ENCODE assay signal across 24 mouse cellular contexts in the genomic region with DNA sequence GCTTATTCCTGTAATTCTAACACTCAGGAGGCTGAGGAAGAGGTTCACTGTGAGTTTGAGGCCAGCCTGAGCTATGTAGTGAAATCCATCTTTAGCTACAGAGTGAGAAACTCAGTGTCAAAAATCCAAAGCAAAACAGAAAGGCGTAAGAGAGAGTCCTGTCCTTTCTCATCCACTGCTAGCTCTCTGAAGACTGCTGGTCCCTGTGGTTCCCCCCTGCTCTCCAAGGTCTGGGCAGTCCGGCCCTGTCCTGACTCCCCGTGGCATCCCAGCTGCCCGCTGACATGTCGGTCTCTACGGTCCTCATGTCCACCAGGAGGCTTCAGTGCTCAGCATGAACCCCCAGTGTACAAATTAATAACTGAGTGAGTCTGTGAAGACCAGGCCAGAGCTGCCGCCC. TPM values are rescaled to one million over a fixed set of nuclear protein-coding genes. Genes with fewer than 3 reads are reported as not detected.
DNase-seq lines count a peak whose midpoint lies in the region; ATAC-seq and TF ChIP-seq lines count a peak whose summit lies in the region.
"Had no signal": no experiment of that assay in that cellular context is flagged by ENCODE, and none has a peak within 500 bp of the region (broad histone marks: within the 10 kb centered on the region; RNA-seq: fewer than 3 reads in every experiment).

No protein-coding gene starts in this region.

- peak; percentile 72 for DNase-seq in heart, adult 11 months
- no peak for DNase-seq in kidney, postnatal 0 days (ENCODE audit: low spot score)
- no peak for DNase-seq in kidney, adult 9 months
- DNase-seq in left cerebral cortex, adult 9 months (ENCODE audit: low spot score in 2 of 2): no peak
- no peak for DNase-seq in embryo, embryonic 10.5 days (ENCODE audit: low spot score)
- DNase-seq: adrenal gland, adult 8-10 months; adrenal gland, postnatal 14 days; adrenal gland, postnatal 36 days; cerebellum, adult 11 months; cerebellum, adult 18-20 months; cerebellum, adult 8-10 months; cerebellum, adult 9-11 months; cerebellum, postnatal 14 days; cerebellum, postnatal 36 days; forebrain, postnatal 0 days had no signal

- H3K27me3 ChIP-seq in heart, embryonic 12.5 days (replicated peaks): no peaks in the 10 kb centered on the region
- H3K27me3 ChIP-seq in kidney, postnatal 0 days (ENCODE audit: insufficient read depth, low read length): no peaks in the 10 kb centered on the region
- H3K27me3 ChIP-seq: embryonic facial prominence, embryonic 12.5 days; forebrain, embryonic 13.5 days; forebrain, embryonic 15.5 days; Patski had no signal

- peaks cover 40% of the 10 kb centered on the region for H3K36me3 ChIP-seq in heart, embryonic 12.5 days
- peaks cover 17% of the 10 kb centered on the region for H3K36me3 ChIP-seq in kidney, postnatal 0 days (ENCODE audit: insufficient read depth, low read length)

- WGBS in heart, embryonic 12.5 days: 84% methylated on average over 7 of the region's 7 CpGs
- WGBS in kidney, postnatal 0 days: 86% methylated on average over 7 of the region's 7 CpGs

- TF ChIP-seq CTCF in kidney, postnatal 0 days (IDR thresholded peaks at IDR 0.05; ENCODE audit: low read depth): 0 out of 2 replicates have a peak, but pooled peaks have one; percentile 2

- peaks cover 15% of the 10 kb centered on the region for H3K4me1 ChIP-seq in heart, embryonic 12.5 days (replicated peaks)
- H3K4me1 ChIP-seq in kidney, postnatal 0 days (replicated peaks; ENCODE audit: insufficient read depth, low read length): no peaks in the 10 kb centered on the region
- peaks cover 11% of the 10 kb centered on the region; the same call in 1 of the 2 replicates for H3K4me1 ChIP-seq in brown adipose tissue, adult 24 weeks (ENCODE audit: control insufficient read depth, insufficient read depth, insufficient read length, low read length)
- H3K4me1 ChIP-seq: embryonic facial prominence, embryonic 12.5 days; forebrain, embryonic 13.5 days; forebrain, embryonic 15.5 days had no signal

- H3K9me3 ChIP-seq in heart, embryonic 12.5 days (replicated peaks): no peaks in the 10 kb centered on the region
- no peaks in the 10 kb centered on the region for H3K9me3 ChIP-seq in kidney, postnatal 0 days (replicated peaks; ENCODE audit: low read length)
- H3K9me3 ChIP-seq: embryonic facial prominence, embryonic 10.5 days; embryonic facial prominence, embryonic 12.5 days; forebrain, embryonic 13.5 days; forebrain, embryonic 15.5 days had no signal

- no peak overlapping the region for H3K4me3 ChIP-seq in heart, embryonic 12.5 days
- no peak overlapping the region for H3K4me3 ChIP-seq in kidney, postnatal 0 days (replicated peaks; ENCODE audit: low read depth, low read length)
- H3K4me3 ChIP-seq in brown adipose tissue, adult 24 weeks (ENCODE audit: insufficient read depth, low read depth, low read length): no peak overlapping the region
- H3K4me3 ChIP-seq: embryonic facial prominence, embryonic 10.5 days; embryonic facial prominence, embryonic 12.5 days; forebrain, embryonic 13.5 days; forebrain, embryonic 15.5 days had no signal

- no peak overlapping the region for H3K4me2 ChIP-seq in heart, embryonic 12.5 days
- no peak overlapping the region for H3K4me2 ChIP-seq in kidney, postnatal 0 days (ENCODE audit: low read length)
- H3K4me2 ChIP-seq: embryonic facial prominence, embryonic 12.5 days; forebrain, embryonic 13.5 days; forebrain, embryonic 15.5 days had no signal

- H3K9ac ChIP-seq in heart, embryonic 12.5 days: no peak overlapping the region
- H3K9ac ChIP-seq in kidney, postnatal 0 days (ENCODE audit: low read depth, low read length): no peak overlapping the region
- H3K9ac ChIP-seq: embryonic facial prominence, embryonic 12.5 days; forebrain, embryonic 13.5 days; forebrain, embryonic 15.5 days; forebrain, postnatal 0 days had no signal

- ATAC-seq in heart, embryonic 12.5 days (ENCODE audit: insufficient number of reproducible peaks, low FRiP score): no peak
- ATAC-seq in kidney, postnatal 0 days (replicated peaks; ENCODE audit: low FRiP score, low read depth): no peak
- ATAC-seq: activated CD4-positive, CD25-positive, alpha-beta regulatory T cell, adult 4 months; CD4-positive, CD25-positive, alpha-beta regulatory T cell, adult 4 months; forebrain, embryonic 13.5 days; forebrain, embryonic 15.5 days; forebrain, postnatal 0 days; Patski had no signal

- no peak overlapping the region for H3K27ac ChIP-seq in heart, embryonic 12.5 days (ENCODE audit: poor library complexity, severe bottlenecking)
- no peak overlapping the region for H3K27ac ChIP-seq in kidney, postnatal 0 days
- H3K27ac ChIP-seq in brown adipose tissue, adult 24 weeks (replicated peaks; ENCODE audit: low read depth, low read length): peak overlapping the region; percentile 52
- H3K27ac ChIP-seq: embryonic facial prominence, embryonic 10.5 days; embryonic facial prominence, embryonic 12.5 days; forebrain, embryonic 13.5 days; forebrain, embryonic 15.5 days had no signal

RNA-seq across cellular contexts. Expression of a gene that starts 26.6 kb away (rescaled TPM):
- 109 and 116 TPM in 2 replicates for polyA plus RNA-seq in heart, embryonic 12.5 days (2016; fragmentation: Nextera tagmentation; extraction: Ambion mirVana)
- polyA plus RNA-seq in kidney, postnatal 0 days (2015; fragmentation: Nextera tagmentation; extraction: Ambion mirVana): 74.8 and 83.5 TPM in 2 replicates
- polyA plus RNA-seq in brown adipose tissue, adult 24 weeks (2012; ENCODE audit: insufficient read depth, insufficient read length, missing spikeins): 133 and 153 TPM in 2 replicates

RNA-seq across cellular contexts. Expression of a gene that starts 26.6 kb away (rescaled TPM):
- polyA plus RNA-seq in heart, embryonic 12.5 days (2016; fragmentation: Nextera tagmentation; extraction: Ambion mirVana): 57.1 and 59.4 TPM in 2 replicates
- polyA plus RNA-seq in kidney, postnatal 0 days (2015; fragmentation: Nextera tagmentation; extraction: Ambion mirVana): 33.3 and 36.6 TPM in 2 replicates
- 12.9 and 17.1 TPM in 2 replicates for polyA plus RNA-seq in brown adipose tissue, adult 24 weeks (2012; ENCODE audit: insufficient read depth, insufficient read length, missing spikeins)

RNA-seq across cellular contexts. Expression of a gene that starts 43.4 kb away (rescaled TPM):
- polyA plus RNA-seq in heart, embryonic 12.5 days (2016; fragmentation: Nextera tagmentation; extraction: Ambion mirVana): 0.24 and 0.33 TPM in 2 replicates
- 0.04 TPM in 2 replicates for polyA plus RNA-seq in kidney, postnatal 0 days (2015; fragmentation: Nextera tagmentation; extraction: Ambion mirVana)
- polyA plus RNA-seq in brown adipose tissue, adult 24 weeks (2012; ENCODE audit: insufficient read depth, insufficient read length, missing spikeins): 7.1 and 8.0 TPM in 2 replicates
- polyA plus RNA-seq: activated CD4-positive, CD25-positive, alpha-beta regulatory T cell, adult 4 months; CD4-positive, CD25-positive, alpha-beta regulatory T cell, adult 4 months had no signal
